Mouse (Mus musculus) T-helper 17 cell (primary cell): Measurements from ENCODE around the gene Cabp7.

Experiments
- in situ Hi-C, 2 experiments: fragments of 300-600 bp; cut with MboI, MseI; formaldehyde crosslinking; loops; 1 replicate in 1 of 2; 2 replicates in 1 of 2; pipeline ENCODE4 v1.15.1; 2025; ENCODE audit warnings: high pct_unique_total_duplicates in 2 of 2

The Cabp7 gene

GRCm38 (mm10) chr11:4746733-4747132, at the start of gene Cabp7:
TSS of gene Cabp7 (minus strand) at chr11:4746778.
- in situ Hi-C loops: no loop called here

GRCm38 (mm10) chr11:4793006-4793405, 46.4 kb upstream of the Cabp7 start:
- in situ Hi-C loops: no loop called here

- in situ Hi-C loops: no loop called here
These were observed 45.0 kb upstream of the Cabp7 start for GRCm38 (mm10) chr11:4791549-4791948.

- in situ Hi-C loops: no loop called here
These were observed 43.1 kb upstream of the Cabp7 start for GRCm38 (mm10) chr11:4789691-4790090.

- in situ Hi-C loops: no loop called here
These were observed 38.1 kb upstream of the Cabp7 start for GRCm38 (mm10) chr11:4784629-4785142.

GRCm38 (mm10) chr11:4783116-4783515, 36.5 kb upstream of the Cabp7 start:
- in situ Hi-C loops: no loop called here

GRCm38 (mm10) chr11:4780927-4781326, 34.3 kb upstream of the Cabp7 start:
- in situ Hi-C loops: no loop called here

- in situ Hi-C loops: loop anchor here in 1 of 2 experiments (10.0 kb wide), 1 partner anchor 1552 kb away; no protein-coding TSS in a partner anchor
These were observed 26.3 kb upstream of the Cabp7 start for GRCm38 (mm10) chr11:4772925-4773324.

- in situ Hi-C loops: loop anchor here in 1 of 2 experiments (10.0 kb wide), 1 partner anchor 1553 kb away; no protein-coding TSS in a partner anchor
These were observed 25.2 kb upstream of the Cabp7 start for GRCm38 (mm10) chr11:4771756-4772155.

GRCm38 (mm10) chr11:4769881-4770280, 23.3 kb upstream of the Cabp7 start:
- in situ Hi-C loops: loop anchor here in 1 of 2 experiments (10.0 kb wide), 1 partner anchor 1555 kb away; no protein-coding TSS in a partner anchor

GRCm38 (mm10) chr11:4769293-4769692, 22.7 kb upstream of the Cabp7 start:
- in situ Hi-C loops: no loop called here

- in situ Hi-C loops: no loop called here
These were observed 21.8 kb upstream of the Cabp7 start for GRCm38 (mm10) chr11:4768399-4768798.

GRCm38 (mm10) chr11:4764476-4764875, 17.9 kb upstream of the Cabp7 start:
- in situ Hi-C loops: no loop called here

GRCm38 (mm10) chr11:4763631-4764030, 17.1 kb upstream of the Cabp7 start:
- in situ Hi-C loops: no loop called here

GRCm38 (mm10) chr11:4762511-4762910, 15.9 kb upstream of the Cabp7 start:
- in situ Hi-C loops: no loop called here

GRCm38 (mm10) chr11:4761991-4762390, 15.4 kb upstream of the Cabp7 start:
- in situ Hi-C loops: no loop called here

- in situ Hi-C loops: no loop called here
These were observed 13.9 kb upstream of the Cabp7 start for GRCm38 (mm10) chr11:4760438-4760837.

GRCm38 (mm10) chr11:4757789-4758158, 11.2 kb upstream of the Cabp7 start:
- in situ Hi-C loops: no loop called here

GRCm38 (mm10) chr11:4756984-4757788, 10.6 kb upstream of the Cabp7 start:
- in situ Hi-C loops: no loop called here

GRCm38 (mm10) chr11:4756460-4756859, 9.9 kb upstream of the Cabp7 start:
- in situ Hi-C loops: no loop called here

- in situ Hi-C loops: no loop called here
These were observed 8.3 kb upstream of the Cabp7 start for GRCm38 (mm10) chr11:4754867-4755266.

GRCm38 (mm10) chr11:4754036-4754435, 7.5 kb upstream of the Cabp7 start:
- in situ Hi-C loops: no loop called here

GRCm38 (mm10) chr11:4752836-4753235, 6.3 kb upstream of the Cabp7 start:
- in situ Hi-C loops: no loop called here
